Mouse (Mus musculus) left cerebral cortex, adult 8-10 months (tissue): ENCODE data around the gene Nmrk2. TPM values are rescaled to one million over a fixed set of nuclear protein-coding genes. Genes with fewer than 3 reads are reported as not detected.
A peak's percentile ranks its signal among the peaks of the same experiment; 100 is the strongest.

Experiments
- DNase-seq, 2 experiments: peaks; one replicate each; pipeline ENCODE4 v3.0.0; 2022; ENCODE audit warnings: low spot score in 2 of 2
- total RNA-seq, 4 experiments: library from RNA; stranded (reverse); gene quantifications; 2 replicates each; pipeline ENCODE4 v1.2.4; 2022

The Nmrk2 gene
- total RNA-seq, 4 experiments from 2014 or later = 0.18 TPM; not detected in 3

DNA sequence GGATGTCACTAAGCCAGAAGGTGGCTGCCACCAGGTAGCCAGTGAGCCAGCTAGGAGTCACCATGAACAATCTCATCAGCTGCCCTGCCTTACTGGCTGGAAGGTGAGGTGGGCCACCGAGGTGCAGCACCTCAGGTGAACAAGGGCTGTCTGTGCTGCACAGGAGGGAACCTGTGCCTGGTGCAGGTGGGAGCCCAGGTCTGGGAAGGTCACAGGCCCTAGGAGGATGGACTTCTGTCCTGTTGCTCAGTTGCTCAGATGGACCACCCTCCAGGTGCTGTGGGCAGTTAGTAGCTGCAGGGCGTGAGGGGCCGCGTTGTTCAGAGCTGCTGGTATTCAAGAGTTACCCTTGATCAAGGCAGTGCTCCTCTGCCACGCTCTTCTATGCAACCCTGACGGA is 15.0 kb upstream of the Nmrk2 start:
- no peak for DNase-seq

- DNase-seq = no peak
Observed at GRCm38 (mm10) chr10:81216260-81216659, 14.4 kb upstream of the Nmrk2 start.

- DNase-seq = no peak
Observed at GRCm38 (mm10) chr10:81210154-81210553, 8.3 kb upstream of the Nmrk2 start.

DNA sequence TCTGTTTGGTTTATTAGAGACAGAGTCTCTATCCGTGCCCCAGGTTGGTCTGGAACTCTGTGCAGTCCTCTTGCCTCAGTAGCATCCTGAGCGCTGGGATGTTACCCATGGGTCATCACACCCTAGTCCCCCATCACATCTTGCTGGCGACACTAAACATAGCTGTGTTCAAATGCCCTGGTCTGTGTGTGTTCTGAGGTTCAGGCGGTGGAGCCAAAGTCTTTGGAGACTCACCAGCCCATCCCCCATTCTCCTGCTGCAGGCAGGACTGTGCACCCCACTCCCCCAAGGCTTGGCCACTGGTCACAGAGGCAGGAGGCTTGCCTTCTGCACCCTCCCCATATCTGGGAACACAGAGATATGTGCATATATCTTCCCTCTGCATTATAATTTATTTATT is 2.3 kb upstream of the Nmrk2 start:
- DNase-seq = no peak

DNA sequence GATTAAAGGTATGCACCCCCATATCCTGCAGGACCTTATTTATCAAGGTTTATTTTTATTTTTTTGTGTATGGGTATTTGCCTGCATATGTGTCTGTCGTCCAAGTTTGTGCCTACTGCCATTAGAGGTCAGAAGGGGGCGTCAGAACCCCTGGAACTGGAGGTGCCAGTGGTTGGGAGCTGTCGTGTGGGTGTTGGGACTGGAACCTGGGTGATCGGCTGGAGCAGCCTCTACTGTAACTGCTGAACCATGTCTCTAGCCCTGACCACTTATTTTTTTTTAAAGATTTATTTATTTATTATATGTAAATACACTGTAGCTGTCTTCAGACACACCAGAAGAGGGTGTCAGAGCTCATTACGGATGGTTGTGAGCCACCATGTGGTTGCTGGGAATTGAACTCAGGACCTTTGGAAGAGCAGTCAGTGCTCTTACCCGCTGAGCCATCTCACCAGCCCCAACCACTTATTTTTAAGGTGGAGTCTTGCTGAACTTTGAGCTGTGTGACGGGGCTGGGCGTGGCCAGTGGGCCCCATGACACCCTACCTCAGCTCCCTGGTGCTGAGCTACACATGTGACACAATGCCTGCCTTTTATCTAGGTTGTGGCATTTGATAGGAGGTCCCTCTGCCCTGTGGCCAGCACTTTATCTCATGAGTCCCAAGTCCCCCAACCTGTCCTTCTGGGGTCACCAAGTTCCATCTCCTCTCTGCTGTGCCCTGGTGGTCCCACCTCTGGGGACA is 1.3 kb upstream of the Nmrk2 start:
- no peak for DNase-seq

GRCm38 (mm10) chr10:81200605-81201287 is 1.1 kb downstream of the Nmrk2 start:
- no peak for DNase-seq

DNA sequence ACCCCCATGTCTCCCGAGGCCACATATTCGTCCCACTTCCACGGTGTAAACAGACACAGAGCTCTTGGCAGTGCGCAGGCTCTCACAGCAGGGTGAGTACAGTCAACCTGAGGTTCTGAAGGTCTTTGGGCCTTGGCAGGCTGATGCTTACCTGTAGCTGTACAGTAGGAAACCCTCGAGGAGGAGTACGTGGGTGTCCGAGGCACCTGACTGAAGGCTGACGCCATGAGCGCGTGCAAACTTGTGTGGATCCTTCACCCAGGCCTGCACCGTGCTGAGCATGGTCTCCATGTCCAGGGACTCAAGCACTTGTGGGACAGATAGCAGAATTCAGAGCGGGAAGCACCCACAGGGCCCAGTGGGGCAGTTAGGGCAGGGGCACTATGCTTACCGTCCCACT is 1.7 kb downstream of the Nmrk2 start:
- DNase-seq = no peak

- DNase-seq = no peak
Observed at GRCm38 (mm10) chr10:81198990-81199389, 2.9 kb downstream of the Nmrk2 start.

GRCm38 (mm10) chr10:81198230-81198629 is 3.6 kb downstream of the Nmrk2 start:
- no peak for DNase-seq

DNA sequence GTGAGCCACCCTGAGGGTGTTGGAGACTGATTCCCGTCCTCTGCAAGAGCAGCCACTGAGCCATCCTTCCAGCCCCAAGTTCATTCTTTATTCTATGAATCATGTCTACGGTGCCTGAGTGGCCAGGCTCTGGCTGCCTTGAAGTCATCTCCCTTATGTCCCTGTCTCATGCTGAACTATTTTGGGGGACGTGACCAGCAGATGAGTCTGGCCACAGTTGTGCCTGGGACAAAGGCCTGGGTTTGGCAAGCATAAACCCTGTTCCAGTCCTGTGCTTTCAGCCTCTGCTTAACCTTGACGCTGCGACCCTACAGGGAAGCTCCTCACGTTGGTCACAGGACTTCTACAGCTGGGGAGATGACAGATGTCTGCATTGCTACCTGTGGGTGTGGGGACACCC is 4.5 kb downstream of the Nmrk2 start:
- DNase-seq = no peak

GRCm38 (mm10) chr10:81196470-81197065 is 5.3 kb downstream of the Nmrk2 start:
- DNase-seq = no peak

- DNase-seq = no peak
Observed at GRCm38 (mm10) chr10:81195300-81195699, 6.6 kb downstream of the Nmrk2 start.

DNA sequence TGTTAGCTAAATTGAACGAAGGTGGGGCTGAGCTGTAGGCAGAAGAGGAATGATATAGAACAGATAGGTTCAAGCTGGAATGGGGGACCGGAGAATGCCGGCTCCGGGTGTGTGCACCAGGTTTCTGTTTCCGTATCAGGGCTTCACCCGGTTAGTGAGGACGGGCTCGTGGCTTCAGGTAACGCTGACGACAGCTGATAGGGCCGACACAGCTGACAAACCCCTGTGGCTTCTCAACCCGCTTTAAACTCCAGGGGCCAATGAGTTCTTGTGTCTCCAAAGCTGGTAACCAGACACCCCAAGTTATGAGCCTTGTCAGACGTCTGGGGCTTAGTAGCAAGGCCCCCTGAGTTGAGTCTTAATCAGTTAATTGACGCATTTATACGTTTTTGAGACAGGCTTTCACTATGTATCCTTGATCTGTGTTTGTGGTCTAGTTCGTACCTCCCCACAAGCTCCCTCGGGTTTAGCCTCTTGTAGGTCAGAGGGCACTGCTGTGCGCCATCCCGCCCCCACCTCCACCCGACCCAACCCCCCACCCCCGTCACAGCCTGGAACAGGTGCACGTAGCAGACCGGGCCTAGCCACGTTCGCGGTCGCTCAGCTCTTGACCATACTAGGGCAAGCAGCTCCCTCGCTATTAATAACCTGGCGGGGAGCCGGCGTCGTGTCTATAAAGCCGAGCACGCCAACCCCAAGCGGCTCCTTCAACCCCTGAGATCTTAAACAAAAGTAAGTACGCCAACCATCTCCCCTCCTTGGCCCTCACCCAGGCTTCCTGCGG is 7.7 kb downstream of the Nmrk2 start:
- DNase-seq = no peak

GRCm38 (mm10) chr10:81192968-81193501 is 8.8 kb downstream of the Nmrk2 start:
- no peak for DNase-seq

- DNase-seq = peak; percentile 76 to 89
Observed at GRCm38 (mm10) chr10:81192270-81192967, 9.4 kb downstream of the Nmrk2 start.

- DNase-seq = no peak
Observed at GRCm38 (mm10) chr10:81191342-81191982, 10.4 kb downstream of the Nmrk2 start.

- DNase-seq = no peak
Observed at GRCm38 (mm10) chr10:81190912-81191321, 10.9 kb downstream of the Nmrk2 start.

DNA sequence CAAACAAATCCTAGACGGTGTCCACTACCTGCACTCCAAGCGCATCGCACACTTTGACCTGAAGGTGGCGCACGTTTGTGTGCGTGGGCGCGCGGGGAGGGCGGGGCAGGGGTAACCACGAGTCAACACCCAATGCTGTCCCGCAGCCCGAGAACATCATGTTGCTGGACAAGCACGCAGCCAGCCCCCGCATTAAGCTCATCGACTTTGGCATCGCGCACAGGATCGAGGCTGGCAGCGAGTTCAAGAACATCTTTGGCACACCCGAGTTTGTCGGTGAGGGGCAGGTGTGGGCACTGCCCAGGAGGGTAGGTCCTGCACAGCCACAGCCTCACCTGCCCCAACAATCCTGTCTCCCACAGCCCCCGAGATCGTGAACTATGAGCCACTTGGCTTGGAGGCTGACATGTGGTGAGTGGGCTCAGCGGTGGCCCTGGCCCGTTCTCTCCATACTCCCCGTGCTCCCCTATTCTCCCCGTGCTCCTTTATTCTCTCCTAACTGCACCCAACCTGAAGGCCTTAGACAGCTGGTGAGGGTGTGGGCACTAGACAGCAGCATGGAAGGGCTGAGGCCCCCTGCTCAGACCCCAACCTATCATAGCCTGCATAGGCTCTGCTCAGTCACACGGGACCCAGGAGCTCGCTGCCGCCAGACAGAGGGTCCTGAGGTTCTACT is 11.5 kb downstream of the Nmrk2 start:
- DNase-seq = no peak

DNA sequence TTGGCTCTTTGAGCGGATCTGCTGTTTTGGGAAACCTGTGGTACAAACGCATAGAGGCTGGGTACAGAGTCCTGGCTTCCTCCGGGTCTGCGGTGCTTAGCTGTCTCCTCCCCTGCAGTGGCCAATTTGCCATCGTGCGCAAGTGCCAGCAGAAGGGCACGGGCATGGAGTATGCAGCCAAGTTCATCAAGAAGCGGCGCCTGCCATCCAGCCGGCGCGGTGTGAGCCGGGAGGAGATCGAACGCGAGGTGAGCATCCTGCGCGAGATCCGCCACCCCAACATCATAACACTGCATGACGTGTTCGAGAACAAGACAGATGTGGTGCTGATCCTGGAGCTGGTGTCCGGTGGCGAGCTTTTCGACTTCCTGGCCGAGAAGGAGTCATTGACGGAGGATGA is 12.0 kb downstream of the Nmrk2 start:
- DNase-seq = no peak

- DNase-seq = no peak
Observed at GRCm38 (mm10) chr10:81187161-81187560, 14.7 kb downstream of the Nmrk2 start.
